Mouse (Mus musculus) limb, embryonic 12.5 days (tissue): ENCODE results near the gene Rtp4. TPM values are rescaled to one million over a fixed set of nuclear protein-coding genes. Genes with fewer than 3 reads are reported as not detected.

Experiments
- ATAC-seq: fragments of 200-750 bp; cut with Nextera tagmentation; 2 replicates; pipeline ENCODE4 v1.8.0; 2017; ENCODE audit warnings: low read depth, moderate TSS enrichment; ENCODE audit not compliant: insufficient number of reproducible peaks, insufficient read depth, low FRiP score, low TSS enrichment
- H3K27ac ChIP-seq: fragments of 300-500 bp; sonication (generic); 2 replicates; pipeline ENCODE4 v1.5.1; 2016; ENCODE audit warnings: mild to moderate bottlenecking, moderate library complexity
- H3K27me3 ChIP-seq: fragments of 300-500 bp; sonication (generic); 2 replicates; pipeline ENCODE4 v1.6.1; 2016; ENCODE audit warnings: mild to moderate bottlenecking, moderate library complexity
- H3K36me3 ChIP-seq: fragments of 300-500 bp; sonication (generic); 2 replicates; pipeline ENCODE4 v1.6.1; 2016; ENCODE audit warnings: mild to moderate bottlenecking, moderate library complexity
- H3K4me1 ChIP-seq: fragments of 300-500 bp; sonication (generic); replicated peaks from 2 replicates; pipeline ENCODE4 v1.6.1; 2016
- H3K4me2 ChIP-seq: fragments of 300-500 bp; sonication (generic); 2 replicates; pipeline ENCODE4 v1.6.1; 2016; ENCODE audit warnings: mild to moderate bottlenecking, moderate library complexity
- H3K4me3 ChIP-seq: fragments of 300-500 bp; sonication (generic); replicated peaks from 2 replicates; pipeline ENCODE4 v1.5.1; 2016; ENCODE audit warnings: mild to moderate bottlenecking
- H3K9ac ChIP-seq: fragments of 300-500 bp; sonication (generic); replicated peaks from 2 replicates; pipeline ENCODE4 v1.6.1; 2016; ENCODE audit warnings: mild to moderate bottlenecking, moderate library complexity
- H3K9me3 ChIP-seq: fragments of 300-500 bp; sonication (generic); 2 replicates; pipeline ENCODE4 v1.6.1; 2016; ENCODE audit warnings: mild to moderate bottlenecking, moderate library complexity
- WGBS: fragments of 180-500 bp; shearing (Covaris S2); methylation state at CpG from one replicate; pipeline ENCODE4 v1.1.7; 2016; 5-methylcytosine and 5-hydroxymethylcytosine counted together
- polyA plus RNA-seq: library from polyadenylated mRNA; unstranded; fragments of >200 nt; fragmentation: Nextera tagmentation; extraction: Ambion mirVana; gene quantifications from 2 replicates; pipeline ENCODE4 v1.2.1, GENCODE M21; 2016

Rtp4 gene
- polyA plus RNA-seq, 1 experiment from 2014 or later = 3.1 TPM

GRCm38 (mm10) chr16:23659597-23660531 lies 139.8 kb downstream of the Rtp4 start:
- Histone ChIP-seq H3K27ac (no peak overlapping the region), H3K9me3 (no peaks in the 10 kb centered on the region), H3K36me3 (no peaks in the 10 kb centered on the region), H3K4me1 (no peaks in the 10 kb centered on the region), H3K27me3 (no peaks in the 10 kb centered on the region), H3K4me3 (no peak overlapping the region), H3K9ac (no peak overlapping the region), H3K4me2 (no peak overlapping the region)
- 76% methylated on average over 13 of the region's 13 CpGs for WGBS
- no peak for ATAC-seq

Other genes with a start within 250 kb of the Rtp4 start
- 0.06 TPM in 1 of 2 replicates, not detected in the other for gene Rtp1, start 91.2 kb upstream of the Rtp4 start, polyA plus RNA-seq
- gene Masp1, start 524 bp downstream of the Rtp4 start, polyA plus RNA-seq = 4.0 and 4.4 TPM in 2 replicates